Mouse (Mus musculus): ENCODE results near the gene Gm20683.

Gm20683 gene

DNA sequence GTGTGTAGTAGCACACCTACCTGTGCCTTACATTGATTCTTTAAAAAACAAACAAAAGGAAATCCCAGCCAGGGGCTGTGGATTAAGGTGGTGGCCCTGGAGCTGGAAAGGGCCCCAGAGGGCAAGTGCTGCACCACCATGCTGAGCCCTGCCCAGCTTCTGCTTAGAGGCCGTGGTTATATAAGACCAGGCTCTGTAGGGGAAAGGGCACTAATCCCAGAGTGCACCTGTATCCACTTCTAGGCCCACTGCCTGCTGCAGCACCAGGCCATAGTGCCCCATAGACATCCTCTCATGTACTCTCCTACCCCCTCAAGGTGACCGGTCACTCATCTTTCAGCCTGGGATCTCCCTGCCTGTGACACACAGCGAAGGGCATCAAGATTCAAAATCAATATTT is 24.6 kb upstream of the Gm20683 start:
- no peak for TF ChIP-seq GATA4 (IDR thresholded peaks at IDR 0.05; ENCODE audit: insufficient replicate concordance, low read length)

DNA sequence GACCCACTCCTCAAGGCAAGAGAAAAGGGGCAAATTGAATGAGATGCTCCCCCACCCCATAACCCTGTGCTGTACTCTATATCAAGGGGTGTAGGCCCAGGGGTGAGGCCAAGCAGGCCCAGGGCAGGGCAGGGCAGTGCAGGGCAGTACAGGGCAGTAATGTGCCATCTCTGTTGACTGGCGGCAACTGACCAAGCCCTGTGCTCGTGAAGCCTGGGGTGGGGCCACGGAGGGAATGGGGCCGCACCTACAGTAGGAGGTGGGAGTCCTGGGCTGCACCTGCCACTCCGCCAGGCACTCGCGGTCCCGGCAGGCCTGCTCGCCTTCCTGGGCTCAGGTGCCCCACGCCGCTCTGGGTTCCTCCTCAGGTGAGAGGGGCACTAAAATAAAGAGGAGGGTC is 23.7 kb upstream of the Gm20683 start:
- no peak for TF ChIP-seq GATA4 (IDR thresholded peaks at IDR 0.05; ENCODE audit: insufficient replicate concordance, low read length)

DNA sequence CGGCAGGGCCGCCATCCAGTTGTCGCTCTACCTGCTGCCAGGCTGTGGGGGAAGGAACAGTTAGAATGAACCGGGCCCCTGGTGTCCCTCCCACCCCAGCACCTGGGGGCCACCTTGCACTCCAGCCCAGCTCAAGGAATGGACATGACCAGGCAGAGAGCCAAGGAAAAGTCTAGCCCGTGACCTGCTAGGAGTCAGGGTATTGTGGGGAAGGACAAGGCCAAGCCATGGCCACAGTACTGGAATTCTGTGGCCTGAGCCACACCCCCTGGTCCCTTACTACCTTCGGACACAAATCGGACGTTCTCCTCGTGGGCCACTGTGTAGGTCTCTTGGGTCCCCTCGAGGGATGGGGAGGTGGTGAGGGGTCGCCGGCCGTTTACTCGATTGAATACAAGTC is 22.7 kb upstream of the Gm20683 start:
- no peak for TF ChIP-seq GATA4 (IDR thresholded peaks at IDR 0.05; ENCODE audit: insufficient replicate concordance, low read length)

DNA sequence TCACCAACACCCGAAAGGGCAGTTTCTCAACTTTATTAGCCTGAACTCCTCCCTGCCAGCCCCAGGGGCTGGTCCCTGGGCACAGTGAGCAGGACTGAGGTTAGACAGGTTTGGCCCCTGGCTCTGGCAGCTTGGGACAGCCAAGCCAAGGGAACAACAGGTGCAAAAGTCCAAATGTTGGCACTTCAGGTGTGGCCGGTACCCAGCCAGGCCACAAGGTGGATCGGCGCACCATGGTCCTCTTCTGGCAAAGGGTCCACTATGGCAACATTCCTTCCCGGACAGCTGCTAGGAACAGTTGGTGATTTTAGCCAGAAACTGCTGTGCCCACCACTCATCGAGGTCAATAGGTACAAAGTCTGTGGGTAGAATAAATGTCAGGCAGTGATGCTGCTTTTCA is 22.1 kb upstream of the Gm20683 start:
- no peak for TF ChIP-seq GATA4 (IDR thresholded peaks at IDR 0.05; ENCODE audit: insufficient replicate concordance, low read length)

DNA sequence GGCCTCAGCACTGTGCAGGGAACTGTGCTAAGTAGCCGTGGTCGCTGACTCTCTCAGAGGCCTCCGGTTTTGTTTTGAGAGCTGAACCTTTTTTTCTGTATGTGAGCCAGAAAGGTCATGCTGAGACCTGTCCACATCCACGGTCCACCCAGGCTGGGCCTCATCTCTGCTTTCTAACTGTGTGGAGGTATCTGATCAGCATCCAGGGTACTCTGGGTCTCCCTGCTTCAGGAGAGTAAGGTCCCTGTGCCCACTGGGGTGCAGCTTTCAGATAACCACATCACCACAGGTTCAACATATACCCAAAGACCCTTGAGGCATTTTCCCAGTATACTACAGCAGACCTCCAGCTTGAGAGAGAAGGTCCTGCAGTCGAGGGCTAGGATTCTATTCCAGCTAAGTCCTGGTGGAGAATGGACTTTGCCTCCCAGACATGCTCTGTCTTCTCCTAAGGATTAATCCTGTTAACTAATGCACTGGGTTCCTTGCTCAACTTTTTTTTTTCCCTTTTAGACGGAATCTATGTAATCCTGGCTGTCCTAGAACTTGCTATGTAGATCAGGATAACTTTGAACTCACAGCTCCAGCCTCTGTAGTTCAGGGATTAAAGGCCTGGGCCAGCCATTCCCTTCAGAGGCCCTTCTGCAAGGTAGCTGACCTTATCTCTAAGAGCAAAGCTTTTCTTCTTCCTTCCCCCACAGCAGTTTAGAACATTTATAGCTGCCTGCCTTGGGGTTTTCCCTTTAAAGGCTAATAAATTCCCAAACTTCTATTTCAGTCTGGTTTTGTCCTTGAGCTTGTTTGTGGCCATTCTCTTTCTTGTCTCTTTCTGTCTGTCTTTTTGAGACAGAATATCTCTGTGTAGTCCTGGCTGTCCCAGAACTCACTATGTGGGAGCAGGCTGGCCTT is 20.4 kb upstream of the Gm20683 start:
- TF ChIP-seq GATA4 (IDR thresholded peaks at IDR 0.05; ENCODE audit: insufficient replicate concordance, low read length) = no peak

DNA sequence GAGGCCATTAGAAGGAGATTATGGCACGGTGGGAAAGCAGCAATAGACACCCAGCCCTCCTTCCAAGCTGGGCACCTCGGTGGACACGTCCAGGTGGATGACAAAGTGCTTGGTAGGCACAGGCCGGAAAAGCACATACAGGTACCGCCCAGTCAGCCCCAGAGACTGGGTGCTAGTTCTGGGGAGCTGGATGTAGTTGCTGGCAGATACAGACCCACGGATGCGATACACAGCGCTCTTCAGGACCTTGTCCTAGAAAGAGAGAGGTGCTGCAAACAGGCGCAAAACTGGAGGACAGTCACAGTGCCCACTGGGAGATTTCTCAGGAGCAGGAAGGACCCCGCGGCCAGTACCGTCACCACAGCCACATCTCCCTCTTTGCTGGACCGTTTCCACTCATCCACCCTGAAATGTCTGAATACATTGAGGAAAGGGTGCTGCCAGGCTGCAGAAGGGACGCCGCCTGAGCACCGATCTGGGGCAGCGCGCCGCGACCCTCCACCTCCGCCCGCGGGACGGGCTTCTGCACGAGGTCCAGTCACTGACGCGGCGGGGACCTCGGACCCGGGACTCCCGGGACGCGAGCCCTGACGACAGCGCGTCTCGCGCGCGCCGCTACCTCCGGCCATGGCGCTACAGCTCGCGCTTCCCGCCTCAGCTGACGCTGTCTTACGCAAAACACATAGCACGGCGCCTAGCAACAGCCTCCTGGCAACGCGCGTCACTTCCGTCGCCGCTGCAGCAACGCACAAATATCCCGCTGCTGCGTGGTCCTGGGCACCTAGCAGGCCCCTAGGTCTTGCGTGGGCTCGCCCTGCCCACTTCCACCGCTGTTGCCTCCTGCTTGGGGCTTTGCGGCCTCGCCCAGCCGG is 19.5 kb upstream of the Gm20683 start, which contains the start of gene Wdr90:
Wdr90 (minus strand) TSS at position 670 of the 872 bp plus-strand sequence.
- no peak; the same call in 1 of the 2 replicates for TF ChIP-seq GATA4 (IDR thresholded peaks at IDR 0.05; ENCODE audit: insufficient replicate concordance, low read length)

DNA sequence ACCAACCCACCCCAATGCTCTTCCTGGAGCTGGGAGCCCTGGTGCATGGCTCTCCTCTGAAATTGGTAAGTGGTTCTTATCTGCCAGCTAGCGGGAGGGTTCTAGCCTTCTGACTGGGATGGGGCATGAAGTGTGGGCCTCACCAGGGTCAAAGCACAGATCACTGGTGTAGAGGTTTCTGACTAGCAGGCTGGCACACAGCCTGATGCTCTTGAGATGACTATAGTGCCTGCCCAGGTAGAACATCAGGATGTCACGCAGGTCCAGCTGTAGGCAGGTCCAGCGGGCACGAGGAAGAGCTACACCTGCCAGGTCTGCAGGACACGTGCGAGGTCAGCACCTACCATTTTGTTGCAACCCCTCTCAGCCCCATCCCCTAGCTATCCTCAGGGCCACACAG is 18.7 kb upstream of the Gm20683 start:
- no peak for TF ChIP-seq GATA4 (IDR thresholded peaks at IDR 0.05; ENCODE audit: insufficient replicate concordance, low read length)

DNA sequence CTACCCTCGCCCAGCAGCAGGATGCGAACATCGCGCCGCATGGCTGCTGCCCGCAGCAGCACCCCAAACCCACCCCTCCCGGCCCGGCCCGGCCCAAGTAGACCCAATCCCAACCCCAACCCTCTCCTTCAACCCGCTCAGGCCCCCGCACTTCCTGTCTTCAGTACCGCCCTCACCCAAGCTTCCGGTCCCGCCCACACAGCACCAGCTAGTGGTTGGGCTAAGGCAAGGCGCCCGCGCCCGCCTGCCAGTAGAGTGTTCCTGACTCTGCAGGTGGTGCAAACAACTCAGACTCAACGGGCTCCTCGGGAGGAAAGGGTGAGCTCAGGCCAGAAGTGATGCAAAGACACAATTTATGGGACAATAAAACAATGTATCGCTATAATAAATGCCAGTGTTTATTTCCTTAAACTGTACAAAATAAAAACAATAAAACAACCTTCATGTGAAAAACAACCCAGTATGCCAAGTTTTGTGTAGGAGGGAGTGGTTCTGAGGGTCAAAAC is 2.9 kb upstream of the Gm20683 start, which contains the start of gene Rhot2:
Rhot2 (minus strand) TSS at position 456 of the 506 bp plus-strand sequence.
- no peak for TF ChIP-seq GATA4 (IDR thresholded peaks at IDR 0.05; ENCODE audit: insufficient replicate concordance, low read length)

DNA sequence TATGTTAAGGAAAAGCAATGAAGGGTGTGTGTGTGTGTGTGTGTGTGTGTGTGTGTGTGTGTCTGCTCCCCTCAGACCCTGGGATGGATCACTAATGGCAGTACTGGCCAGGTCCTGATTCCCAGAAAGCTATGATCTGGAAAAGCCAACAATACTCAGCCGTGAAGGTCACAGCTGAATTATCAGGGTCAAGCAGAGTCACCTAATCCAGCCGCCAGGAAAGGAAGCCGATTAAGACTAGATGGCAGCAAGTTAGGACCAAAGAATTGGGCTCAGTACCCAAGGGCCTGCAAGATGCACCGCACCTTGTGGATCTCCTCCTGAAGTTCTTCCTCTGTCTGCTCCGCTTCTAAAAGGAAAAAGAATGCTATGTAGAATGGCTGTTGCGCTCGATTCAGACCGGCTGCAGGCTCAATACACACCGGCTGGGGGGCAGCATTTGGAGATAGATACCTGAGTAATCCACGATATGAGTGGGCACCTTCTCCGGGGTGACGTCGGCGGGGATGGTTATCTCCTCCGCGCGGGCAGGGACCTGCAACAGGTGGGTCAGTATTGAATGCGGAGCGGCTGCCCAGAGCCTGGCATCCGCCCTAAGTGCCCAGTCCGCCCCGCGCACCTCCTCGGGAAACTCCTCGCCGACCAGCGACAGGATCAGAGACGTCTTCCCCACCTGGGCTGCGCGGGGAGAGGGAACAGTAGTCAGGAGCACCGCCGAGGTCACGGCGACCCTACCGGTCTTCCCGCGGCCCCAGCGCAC is 2.3 kb upstream of the Gm20683 start:
- TF ChIP-seq GATA4 (IDR thresholded peaks at IDR 0.05; ENCODE audit: insufficient replicate concordance, low read length) = no peak

DNA sequence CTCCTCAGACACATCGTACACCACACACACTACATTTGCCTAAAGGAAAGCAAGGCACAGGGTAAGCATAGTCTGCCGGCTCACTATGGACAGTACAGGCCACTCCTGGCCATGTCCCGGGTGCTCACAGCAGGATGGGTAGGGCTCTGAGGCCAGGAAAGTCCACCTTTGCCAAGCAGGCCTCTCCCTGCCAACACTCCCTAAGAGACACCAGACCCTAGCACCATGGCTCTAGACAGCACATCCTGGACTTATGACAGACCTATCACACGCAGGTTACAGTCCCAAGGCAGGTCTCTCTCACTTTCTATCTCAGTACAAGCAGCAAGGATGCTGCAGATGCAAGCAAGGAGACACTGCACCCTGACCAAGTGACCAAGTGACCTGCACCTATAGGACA is 1.6 kb upstream of the Gm20683 start:
- TF ChIP-seq GATA4 (IDR thresholded peaks at IDR 0.05; ENCODE audit: insufficient replicate concordance, low read length) = no peak

DNA sequence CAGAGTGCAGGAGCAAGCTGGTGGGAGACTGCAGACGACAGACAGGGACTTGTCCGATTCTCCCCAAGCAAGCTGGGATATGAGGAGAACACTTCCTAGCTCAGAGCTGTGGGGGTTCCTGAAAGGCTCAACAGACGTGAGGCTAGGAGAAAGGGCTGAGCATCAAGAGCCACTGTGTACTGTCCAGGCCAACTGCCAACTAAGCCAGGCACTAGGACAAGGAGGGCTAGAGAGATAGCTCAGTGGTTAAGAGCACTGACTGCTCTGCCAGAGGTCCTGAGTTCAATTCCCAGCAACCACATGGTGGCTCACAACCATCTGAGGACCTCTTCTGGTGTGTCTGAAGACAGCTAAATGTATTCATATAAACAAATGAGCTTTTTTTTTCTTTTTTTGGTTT is 946 bp upstream of the Gm20683 start:
- TF ChIP-seq GATA4 (IDR thresholded peaks at IDR 0.05; ENCODE audit: insufficient replicate concordance, low read length) = no peak

DNA sequence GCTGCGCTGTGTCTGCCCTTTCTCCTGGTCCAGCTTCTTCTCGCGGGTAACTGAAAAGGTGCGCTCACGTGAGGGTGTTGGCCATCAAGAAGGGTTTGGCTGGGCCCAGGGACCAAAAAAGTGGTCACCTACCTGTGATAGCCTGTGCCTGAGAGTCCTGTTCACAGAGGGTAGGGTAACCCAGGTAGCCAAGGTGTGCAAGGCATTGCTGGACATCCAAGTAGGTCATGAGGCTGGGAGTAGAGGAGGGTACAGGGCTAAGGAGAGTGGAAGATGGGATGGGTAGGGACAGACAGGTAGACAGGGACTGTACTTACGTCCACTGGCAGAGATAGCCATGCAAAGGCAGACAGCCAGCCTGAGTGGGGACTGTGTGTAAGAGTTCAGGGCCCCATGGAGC is 1.0 kb downstream of the Gm20683 start:
- TF ChIP-seq GATA4 (IDR thresholded peaks at IDR 0.05; ENCODE audit: insufficient replicate concordance, low read length) = no peak

DNA sequence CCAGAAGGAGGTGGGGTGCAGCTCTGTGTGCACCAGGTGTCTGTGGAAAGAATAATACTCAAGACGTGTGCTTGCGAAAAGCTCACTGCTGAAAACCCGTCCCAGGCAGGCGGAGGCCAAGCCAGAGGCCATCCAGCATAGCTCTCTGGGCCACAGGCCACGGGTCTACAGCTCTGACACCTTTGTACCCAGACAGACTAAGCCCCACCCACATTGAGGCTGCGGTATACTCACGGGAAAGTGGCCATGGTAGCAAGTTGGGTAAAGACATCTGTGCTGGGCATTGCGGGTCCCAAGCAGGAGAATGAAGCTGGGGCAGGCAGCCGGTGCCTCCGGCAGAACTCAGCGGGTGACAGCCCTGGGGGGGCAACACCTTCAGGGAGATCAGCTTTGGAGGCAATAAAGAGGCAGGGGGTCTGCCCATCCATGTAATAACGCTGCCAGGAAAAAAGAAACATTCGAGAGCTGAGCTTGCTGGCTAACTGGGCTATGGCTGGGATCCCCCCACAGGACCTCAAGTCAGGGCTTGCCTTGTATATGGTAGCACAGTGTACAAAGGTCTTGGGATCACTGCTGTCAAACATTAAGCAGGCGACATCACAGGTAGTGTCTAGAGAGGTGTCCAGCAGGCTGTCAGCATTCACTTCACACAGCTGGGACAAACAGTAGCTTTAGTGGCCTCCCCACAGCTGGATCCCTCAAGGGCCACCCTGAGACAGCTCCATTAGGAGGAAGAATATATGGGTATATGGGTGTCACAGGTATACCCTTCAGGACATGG is 1.9 kb downstream of the Gm20683 start:
- TF ChIP-seq GATA4 (IDR thresholded peaks at IDR 0.05; ENCODE audit: insufficient replicate concordance, low read length) = no peak

DNA sequence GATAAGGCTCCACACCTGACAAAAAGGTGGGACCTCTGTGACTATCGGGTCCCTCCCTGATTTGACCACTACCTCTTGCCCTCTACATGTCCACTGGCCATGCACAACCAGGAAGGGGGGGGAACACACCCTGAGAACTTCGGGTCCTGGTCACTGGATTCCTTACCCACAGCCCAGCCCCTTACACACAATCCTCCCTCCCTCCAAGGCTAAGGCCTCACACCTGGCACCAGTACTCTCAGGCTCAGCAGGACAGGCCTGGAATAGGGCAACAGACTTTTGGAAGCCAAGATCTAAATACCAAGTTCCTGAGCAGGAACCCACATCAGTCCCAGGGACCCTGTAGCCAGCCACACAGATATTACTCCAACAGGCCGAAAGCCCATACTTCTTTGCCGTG is 2.7 kb downstream of the Gm20683 start:
- no peak for TF ChIP-seq GATA4 (IDR thresholded peaks at IDR 0.05; ENCODE audit: insufficient replicate concordance, low read length)
